Mouse (Mus musculus) fat pad, adult 2 months (tissue): ENCODE data around the gene Chrm4.

Experiments
- DNase-seq: peaks from one replicate; pipeline ENCODE4 v3.0.0-alpha.2; 2011; ENCODE audit warnings: low read depth, low spot score; ENCODE audit errors: extremely low read depth

Chrm4 gene

DNA sequence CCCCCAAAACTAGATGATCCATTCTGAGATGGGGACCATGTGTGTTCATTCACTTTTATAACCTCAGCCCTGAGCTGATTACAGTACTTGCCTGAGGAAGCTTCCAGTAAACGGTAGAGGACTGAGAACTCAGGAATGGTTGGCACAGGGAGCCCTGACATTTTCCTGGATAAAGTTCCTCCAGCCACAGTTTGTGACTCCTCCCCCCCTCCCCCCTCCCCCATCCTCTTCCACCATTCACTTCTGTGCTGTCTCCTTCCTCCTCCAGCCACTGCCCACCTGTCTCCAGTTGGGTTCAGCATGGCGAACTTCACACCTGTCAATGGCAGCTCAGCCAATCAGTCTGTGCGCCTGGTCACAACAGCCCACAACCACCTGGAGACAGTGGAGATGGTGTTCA, at the start of gene Chrm4:
Chrm4 (plus strand) TSS at position 301 of the 400 bp plus-strand sequence.
- DNase-seq: no peak

GRCm38 (mm10) chr2:91878387-91879180, 48.5 kb upstream of the Chrm4 start:
- no peak for DNase-seq

GRCm38 (mm10) chr2:91883961-91884360, 43.1 kb upstream of the Chrm4 start:
- no peak for DNase-seq

DNA sequence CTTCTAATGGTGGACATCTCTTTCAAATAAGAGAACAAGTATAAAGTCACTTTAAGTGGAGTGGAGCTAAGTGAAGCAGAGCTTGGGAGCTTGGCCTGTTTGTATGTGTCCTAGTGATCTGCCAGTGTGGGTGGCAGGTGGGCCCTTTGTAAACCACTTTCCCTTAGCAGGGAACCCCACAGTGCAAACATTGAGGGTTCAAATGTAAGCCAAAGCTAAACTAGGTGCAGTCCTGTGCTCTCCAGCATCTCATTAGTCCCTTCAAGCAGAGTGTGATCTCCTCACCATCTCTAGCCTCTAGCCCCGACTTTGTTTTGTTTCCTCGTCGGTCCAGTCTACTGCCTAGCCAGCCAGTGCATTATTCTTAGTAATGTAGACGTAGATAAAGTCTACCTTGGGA, 42.4 kb upstream of the Chrm4 start:
- DNase-seq: no peak

GRCm38 (mm10) chr2:91894716-91895115, 32.3 kb upstream of the Chrm4 start:
- no peak for DNase-seq

DNA sequence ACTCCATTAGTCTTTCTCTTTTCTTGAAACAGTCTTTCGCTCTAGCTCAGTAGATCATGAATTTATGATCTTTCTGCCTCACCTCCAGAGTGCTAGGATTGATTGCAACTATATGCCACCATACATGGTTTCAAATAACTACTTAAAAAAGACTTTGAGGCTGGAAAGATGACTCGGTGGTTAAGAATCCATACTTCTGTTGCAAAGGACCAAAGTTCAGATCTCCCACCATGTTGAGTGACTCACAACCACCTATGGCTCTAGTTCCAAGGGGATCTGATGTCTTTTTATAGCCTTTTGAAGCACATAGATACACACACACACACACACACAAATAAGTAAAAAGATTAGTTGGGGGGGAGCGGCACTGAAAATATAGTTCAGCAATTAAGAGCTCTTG, 31.6 kb upstream of the Chrm4 start:
- DNase-seq: no peak

DNA sequence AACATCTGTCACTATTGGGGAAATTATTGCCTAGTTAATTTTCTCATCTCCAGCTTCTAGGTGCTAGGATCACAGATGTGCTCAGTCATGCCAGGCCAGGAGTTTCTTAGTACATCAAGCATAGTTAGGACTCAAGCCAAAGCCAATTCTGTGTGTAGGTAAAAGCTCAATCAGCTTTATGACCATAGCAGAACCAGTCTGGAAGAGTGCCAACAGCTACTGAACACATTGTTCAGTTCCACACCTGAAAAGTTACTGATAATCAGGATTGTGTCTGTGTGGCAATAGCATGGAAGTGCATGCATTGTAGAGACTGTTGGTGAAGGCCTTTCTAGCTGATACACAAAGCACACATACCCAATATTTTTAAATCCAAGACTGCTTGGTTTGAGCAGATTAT, 29.1 kb upstream of the Chrm4 start:
- DNase-seq: peak; percentile 80

GRCm38 (mm10) chr2:91899141-91899540, 27.9 kb upstream of the Chrm4 start:
- DNase-seq: no peak

GRCm38 (mm10) chr2:91900431-91900830, 26.6 kb upstream of the Chrm4 start:
- DNase-seq: no peak

DNA sequence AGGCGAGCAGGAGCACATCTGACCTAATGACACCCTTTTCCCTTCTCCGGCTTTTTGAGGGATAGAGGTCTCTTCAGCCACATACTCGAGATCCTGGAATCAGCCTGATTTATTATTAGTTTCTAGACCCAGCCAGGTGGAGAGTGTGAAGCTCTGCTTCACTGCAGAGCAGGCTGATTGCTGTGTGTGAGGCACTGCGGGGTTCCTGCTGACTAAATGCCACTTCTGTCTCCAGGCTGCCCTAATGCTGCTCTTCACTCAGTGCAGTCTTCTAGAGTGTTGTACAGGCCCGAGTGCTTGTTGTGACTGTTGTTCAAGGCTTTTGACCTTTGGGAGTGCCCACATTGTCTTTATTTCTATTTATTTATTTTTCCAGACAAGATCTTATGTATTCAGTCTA, 24.7 kb upstream of the Chrm4 start:
- no peak for DNase-seq

GRCm38 (mm10) chr2:91903171-91903925, 23.7 kb upstream of the Chrm4 start:
- DNase-seq: no peak

DNA sequence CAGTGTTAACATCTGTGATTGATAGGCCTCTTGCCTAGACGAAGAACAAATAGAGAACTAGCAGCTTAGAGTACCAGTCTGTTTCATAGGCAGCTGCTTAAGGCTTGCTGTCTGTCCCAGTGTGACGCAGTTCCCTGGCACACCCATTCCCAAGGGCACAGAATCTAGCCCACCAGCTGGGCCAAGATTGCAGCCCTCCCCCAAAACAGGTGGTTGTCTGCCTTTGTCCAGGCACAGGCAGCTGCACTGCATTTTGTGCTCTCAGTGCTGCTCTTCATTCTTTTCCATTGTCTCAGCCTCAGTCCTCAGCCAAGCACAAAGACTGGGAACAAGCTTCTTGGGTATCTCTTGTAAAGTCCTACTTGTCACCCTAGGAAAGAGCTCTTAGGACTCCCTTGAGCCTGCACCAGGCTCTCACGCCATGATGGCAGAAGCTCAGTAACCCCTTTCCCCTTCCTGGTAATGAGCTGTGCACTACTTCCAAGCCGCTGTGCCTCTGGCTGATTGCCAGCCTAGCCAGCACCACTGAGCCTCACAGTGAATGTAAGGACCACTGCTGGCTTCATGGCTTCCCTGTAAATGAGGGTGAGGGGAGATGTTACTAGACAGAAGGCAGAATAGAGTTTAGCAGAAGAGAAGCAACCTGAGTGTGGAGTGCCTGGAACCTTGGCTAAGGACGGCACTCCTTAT, 22.3 kb upstream of the Chrm4 start:
- DNase-seq: no peak

- DNase-seq: peak; percentile 96
Measured at GRCm38 (mm10) chr2:91906141-91906540, 20.9 kb upstream of the Chrm4 start.

DNA sequence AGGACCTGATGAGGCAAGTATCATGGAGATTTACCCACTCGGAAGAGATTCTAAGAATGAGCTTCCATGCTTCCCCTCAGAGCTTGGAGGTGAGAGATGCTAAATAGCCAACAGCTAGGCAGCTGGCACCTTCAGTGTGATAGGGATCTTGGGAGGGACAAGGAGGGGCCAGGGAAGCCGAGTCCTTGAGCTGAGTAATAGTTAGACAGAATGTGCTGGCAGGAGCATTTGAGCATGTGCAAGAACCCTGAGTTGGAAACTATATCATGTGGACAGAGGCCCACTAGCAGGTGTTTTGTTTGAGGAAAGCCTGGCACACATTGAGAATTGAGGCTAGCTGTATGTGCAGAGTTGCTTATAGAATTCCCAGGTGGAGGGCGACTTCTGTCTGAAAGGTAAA, 14.4 kb upstream of the Chrm4 start:
- DNase-seq: no peak

GRCm38 (mm10) chr2:91913328-91914110, 13.5 kb upstream of the Chrm4 start:
- DNase-seq: no peak

DNA sequence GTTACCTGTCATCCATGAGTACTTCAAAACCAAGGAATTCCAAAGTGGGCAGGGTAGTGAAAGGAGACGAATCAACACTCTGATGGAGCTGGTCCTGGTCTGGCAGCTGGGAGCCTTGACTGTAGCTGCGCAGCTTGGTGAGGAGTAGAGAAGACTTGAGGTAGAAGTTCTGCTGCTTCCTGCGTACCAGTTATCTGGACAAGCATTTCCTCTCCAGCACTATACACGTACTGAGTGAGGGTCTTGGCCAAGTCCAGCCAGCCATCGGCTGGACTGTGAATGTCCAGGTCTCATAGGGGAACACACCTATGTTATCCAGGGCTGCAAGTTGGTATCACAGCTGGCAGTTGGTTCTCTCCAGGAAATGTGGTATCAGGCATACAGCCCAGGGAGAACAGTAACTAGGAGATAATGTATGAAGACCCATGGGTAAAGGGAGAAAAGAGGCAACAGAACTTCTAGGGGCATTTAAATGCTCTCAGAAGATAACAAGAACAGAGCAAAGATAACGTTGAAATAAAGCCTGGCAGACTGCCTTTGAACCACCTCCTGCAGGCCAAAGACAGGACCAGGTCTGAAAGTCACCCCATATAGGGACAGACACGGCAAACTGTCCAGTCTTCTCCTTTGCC, 10.6 kb upstream of the Chrm4 start:
- DNase-seq: no peak

DNA sequence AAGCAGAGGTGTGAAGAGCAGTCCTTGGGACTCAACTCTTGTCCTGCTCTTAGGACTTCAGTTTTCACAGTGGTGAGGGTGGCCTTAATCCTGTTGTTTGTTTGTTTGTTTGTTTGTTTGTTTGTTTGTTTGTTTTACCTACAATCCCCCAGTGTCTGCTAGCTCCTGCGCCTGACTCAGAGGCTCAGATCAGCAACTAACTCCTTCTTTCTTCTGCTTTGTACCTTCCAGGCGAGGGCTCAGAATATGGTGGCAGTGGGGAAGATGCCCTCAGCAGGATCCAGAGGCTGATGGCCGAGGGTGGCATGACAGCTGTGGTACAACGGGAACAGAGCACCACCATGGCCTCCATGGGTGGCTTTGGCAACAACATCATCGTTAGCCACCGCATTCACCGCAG, 10.0 kb upstream of the Chrm4 start:
- DNase-seq: no peak

DNA sequence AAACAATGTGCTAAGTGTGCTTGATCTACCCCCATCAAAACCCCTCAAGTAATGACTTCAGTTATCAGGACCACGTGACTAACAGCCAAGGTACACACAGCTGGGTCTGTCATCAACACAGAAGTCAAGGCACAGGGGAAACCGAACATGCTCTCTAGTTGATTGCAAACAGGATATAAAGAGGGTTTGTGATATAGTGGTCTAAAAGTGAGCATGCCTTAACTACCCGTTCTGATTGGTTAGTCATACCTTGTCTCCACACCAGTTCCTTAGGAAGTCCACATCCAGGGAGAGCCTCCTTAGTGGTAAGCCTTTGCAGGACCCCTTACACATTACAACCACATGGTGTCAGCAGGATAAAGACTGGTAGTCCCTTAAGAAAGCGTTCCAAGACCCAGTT, 6.9 kb upstream of the Chrm4 start:
- no peak for DNase-seq

DNA sequence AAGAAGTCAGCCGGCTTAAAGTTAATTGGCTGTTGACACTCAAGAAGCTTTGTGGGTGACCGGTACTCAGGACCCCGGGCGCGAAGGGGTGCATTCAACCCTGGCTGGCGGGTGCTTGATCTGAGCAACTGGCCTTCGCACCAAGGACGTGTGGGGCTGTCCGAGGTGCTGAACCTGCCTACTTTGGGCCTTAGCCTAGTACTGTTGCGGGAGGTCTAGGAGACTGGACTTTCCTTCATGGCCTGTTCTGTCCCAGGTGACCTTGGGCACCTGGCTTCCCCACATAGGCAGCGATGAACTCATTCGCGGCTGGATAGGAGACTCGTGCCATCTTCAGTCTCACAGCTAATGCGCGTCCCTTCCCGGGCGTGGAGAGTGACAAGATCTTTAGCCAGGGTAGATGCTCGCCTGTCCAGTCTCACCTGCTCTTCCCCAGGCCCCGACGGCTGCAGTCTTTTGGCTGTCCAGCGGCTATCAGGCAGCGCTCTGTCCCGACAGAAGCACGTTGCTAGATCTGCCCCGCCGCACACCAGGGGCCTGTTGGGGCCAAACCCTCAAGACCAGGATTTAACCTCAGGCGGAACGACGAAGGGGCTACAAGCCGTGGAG, 5.8 kb upstream of the Chrm4 start:
- DNase-seq: no peak
